Mouse (Mus musculus) left cerebral cortex, adult 9 months (tissue): ENCODE measurements at regions not wholly inside any gene's neighbourhood (a gene's known extent, or its start where the extent isn't known, plus 50 kb on each side); places are given as distances from the start of the nearest gene placed in this dataset.
"Not testable (repeated sequence)": the region's sequence is repeated elsewhere in the genome, so short reads cannot be mapped to it uniquely, and the experiment has no call there.

Experiments
- DNase-seq, 2 experiments: peaks; one replicate each; pipeline ENCODE4 v3.0.0; 2022; ENCODE audit warnings: low spot score in 2 of 2

DNA sequence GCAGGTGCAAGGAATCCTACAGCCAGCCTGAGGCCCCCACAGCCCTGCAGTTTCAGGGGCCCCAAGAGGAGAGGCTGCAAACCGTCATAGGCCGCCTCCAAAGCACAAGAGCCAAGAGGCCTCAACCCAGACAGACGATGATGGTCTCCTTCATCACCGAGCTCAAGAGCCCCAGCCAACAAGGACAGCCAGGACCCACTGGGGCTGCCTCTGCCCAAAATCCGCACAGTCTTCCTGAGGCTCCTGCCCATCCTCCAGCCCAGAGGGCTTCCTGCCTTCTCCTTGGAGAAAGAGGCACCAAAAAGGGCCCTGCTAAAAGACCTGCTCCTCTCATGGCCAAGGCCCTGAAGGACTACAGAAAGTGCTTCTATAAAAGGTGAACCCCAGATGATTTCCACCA is 112.3 kb downstream of the Nus1 start:
- not testable (repeated sequence) for DNase-seq

DNA sequence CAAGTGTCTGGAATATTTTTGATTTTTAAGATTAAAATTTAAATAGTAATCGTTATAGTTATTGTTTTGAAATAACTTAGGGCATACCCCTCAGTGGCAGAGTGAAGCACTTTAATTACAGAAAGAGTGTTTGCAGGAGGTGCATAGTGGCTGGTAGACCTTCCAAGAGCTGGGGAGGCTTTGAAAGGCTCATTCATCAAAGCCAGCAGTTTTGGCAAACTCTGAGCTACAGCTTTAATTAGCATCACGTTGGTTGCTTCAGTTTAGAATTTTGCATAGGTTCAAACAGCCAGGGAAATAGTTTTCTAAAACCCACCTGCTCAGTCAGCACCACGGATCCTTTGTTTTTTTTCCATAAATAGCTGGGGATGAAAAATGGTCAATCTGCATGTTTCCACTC is 113.5 kb downstream of the Nus1 start:
- no peak for DNase-seq

DNA sequence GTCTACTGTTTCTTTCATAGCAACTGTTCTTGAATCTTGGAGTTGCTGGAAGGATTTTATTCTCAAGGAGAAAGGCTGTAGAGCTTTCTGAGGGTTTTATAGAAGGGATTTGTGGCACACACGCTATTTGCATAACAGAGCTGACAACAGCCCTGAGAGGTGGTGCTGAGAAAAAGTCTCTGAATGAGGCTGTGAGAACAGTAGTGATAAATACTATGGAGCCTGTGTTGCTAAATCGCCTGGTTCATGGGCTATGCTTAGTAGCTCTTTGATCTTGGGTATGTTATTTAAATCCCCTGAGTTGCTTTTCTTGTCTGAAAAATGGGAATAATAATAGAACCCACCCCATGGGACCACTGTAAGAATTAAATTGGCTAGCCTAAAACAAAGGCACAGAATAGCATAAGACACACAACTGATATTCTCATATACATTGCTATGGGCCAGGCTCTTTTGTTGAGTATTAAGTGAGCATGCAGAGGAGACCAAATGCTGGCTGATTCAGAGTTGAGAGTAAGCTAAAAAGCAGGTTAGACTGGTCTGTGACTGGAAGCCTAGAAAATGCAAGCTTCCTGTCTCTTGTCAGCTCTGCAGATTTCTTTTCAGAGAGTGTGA is 116.0 kb downstream of the Nus1 start:
- DNase-seq = no peak

DNA sequence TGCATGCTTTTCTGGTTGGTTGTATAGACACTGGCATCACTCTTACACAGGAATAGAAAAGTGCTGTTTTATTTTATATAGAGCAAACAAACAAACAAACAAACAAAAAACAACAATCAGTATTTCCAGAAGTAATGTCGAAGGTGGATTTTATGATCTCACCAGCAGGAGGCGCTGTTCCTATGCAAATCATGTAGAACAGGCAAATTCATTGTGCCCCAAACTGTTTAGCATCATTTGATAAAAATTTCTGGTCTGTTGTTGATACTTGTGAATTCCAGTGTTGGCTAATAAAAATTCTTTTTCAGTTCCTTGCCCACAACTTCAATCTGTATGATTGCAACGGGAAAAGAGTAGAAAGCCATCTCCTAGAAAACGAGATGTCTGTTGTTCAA is 116.5 kb downstream of the Nus1 start:
- DNase-seq = peak in 1 of 2 experiments; percentile 33

DNA sequence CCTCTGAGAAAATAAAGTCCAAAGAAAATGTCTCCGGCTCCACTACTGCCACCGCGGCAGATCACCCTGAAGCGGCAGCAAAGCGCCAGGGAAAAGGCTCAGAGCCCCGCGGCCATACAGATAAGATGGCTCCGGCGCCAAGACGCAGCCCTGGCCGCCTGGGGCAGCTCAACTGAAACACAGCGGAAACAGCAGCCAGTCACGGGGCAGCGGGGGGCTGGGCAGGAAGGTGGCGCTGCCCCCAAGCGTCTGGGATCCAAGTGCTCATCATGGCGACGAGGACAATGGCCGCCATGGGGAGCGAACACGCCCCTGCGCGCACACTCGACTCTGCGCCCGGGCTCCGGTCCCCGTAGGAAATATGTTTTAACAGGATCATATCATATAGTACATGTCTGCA is 128.2 kb downstream of the Nus1 start:
- no peak for DNase-seq

DNA sequence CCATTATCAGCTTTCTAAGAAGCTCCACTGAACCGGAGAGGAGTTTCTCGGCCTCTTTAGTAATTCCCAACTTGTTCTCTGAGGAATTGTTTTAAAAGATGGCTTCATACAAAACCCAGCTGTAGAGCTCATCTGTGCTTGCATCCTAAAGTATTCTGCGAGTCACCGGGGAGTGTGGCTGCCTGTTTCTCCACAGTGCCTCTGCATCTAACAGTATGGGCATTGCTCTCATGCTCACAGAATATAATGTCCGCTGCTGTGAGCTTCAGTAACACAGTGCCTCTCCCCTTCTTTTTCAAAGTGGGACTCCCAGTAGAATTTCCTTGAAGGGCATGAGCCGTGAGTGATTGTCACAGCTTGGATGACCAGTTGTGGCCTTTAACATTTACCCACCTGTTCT is 113.0 kb upstream of the Slc35f1 start:
- no peak for DNase-seq

DNA sequence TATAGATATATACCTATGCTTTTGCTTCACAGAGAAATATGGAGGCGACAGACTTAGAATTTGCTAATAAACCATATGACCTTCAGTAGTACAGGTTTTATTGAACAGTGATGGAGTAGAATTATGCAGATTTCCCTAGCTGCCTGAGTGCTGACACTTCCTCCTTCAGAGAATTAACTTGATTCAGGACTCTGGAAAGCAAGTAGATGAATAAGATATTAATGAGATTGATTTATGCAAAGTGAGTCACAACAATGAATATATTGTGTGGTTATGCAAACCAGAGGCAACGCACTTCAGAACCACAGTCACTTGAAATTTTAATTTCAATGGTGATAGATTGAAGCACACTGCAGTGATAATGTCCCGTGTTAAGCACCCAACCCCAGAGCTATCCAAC is 112.5 kb upstream of the Slc35f1 start:
- DNase-seq = no peak

DNA sequence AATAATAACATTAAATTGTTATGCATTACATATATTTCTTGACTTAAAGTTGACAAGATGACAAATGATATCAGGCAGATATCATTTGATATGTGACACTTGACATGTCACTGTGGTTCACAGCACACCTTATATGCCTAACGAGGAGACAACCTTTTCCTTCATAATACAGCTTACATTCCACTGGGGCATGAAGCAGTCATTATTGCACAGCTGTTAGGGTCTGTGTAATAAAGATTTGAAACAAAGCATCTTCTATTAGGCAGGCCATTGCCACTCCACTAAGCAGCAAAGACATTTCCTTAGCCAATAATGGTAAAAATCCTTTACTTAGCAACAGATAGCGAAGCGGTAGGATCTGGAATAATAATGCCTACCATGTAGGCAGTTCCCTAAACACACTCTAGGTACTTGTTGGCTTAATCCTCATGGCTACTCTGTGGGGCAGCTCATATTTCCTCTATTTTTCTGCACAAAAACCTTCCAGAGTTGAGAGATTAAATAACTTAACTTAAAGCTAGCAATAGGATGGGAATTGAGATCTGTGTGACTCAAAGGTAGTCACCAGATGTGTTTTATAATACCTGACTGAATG is 112.0 kb upstream of the Slc35f1 start:
- no peak for DNase-seq

DNA sequence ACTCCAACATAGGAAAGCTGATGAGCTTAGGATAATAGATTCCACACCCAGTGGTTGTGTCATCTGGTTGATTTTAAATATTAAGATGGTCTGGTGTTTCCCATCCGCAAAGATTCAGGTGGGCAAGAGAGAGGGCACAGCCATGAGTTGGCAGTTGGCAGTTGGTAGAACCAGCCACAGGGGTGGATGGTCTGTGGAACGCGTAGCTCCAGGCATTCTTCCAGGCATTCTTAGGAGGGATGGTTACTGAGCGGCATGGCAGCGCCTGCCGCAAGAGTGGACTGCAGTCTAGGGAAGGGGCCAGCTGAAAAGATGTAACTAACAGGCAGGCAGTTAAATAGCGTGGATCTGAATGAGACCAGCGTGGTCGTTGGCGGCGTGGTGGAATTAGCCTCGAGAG is 96.6 kb upstream of the Slc35f1 start:
- DNase-seq = no peak
